Mouse (Mus musculus): ENCODE measurements at regions not wholly inside any gene's neighbourhood (a gene's known extent, or its start where the extent isn't known, plus 50 kb on each side); places are given as distances from the start of the nearest gene placed in this dataset.

- intact Hi-C loops (cut with DNase I) = no loop called here
- no peak for DNase-seq (ENCODE audit: low spot score in 2 of 2)
Observed at GRCm38 (mm10) chr7:95460889-95461288, 710.2 kb upstream of the Tenm4 start.

- intact Hi-C loops (cut with DNase I) = no loop called here
- no peak for DNase-seq (ENCODE audit: low spot score in 2 of 2)
Observed at GRCm38 (mm10) chr7:95465506-95465905, 705.5 kb upstream of the Tenm4 start.

GRCm38 (mm10) chr7:95467028-95467427, 704.0 kb upstream of the Tenm4 start:
- DNase-seq (ENCODE audit: low spot score in 2 of 2) = no peak
- intact Hi-C loops (cut with DNase I) = no loop called here

GRCm38 (mm10) chr7:95473892-95474291, 697.2 kb upstream of the Tenm4 start:
- DNase-seq (ENCODE audit: low spot score in 2 of 2) = no peak
- intact Hi-C loops (cut with DNase I) = no loop called here

- intact Hi-C loops (cut with DNase I) = no loop called here
- no peak for DNase-seq (ENCODE audit: low spot score in 2 of 2)
Observed at GRCm38 (mm10) chr7:95480121-95480726, 690.8 kb upstream of the Tenm4 start.

- intact Hi-C loops (cut with DNase I) = loop anchor here (2.0 to 5.0 kb wide), 2 partner anchors 369 to 1428 kb away; no protein-coding TSS in a partner anchor
Observed at GRCm38 (mm10) chr7:95489666-95490065, 681.4 kb upstream of the Tenm4 start.

GRCm38 (mm10) chr7:95494793-95495192, 676.3 kb upstream of the Tenm4 start:
- intact Hi-C loops (cut with DNase I) = no loop called here
- DNase-seq (ENCODE audit: low spot score in 2 of 2) = no peak

More at GRCm38 (mm10) chr7:95489666-95490065, 681.4 kb upstream of the Tenm4 start:
- DNase-seq (ENCODE audit: low spot score in 2 of 2) = peak; percentile 40 to 47

- DNase-seq (ENCODE audit: low spot score in 2 of 2) = no peak
- intact Hi-C loops (cut with DNase I) = no loop called here
Observed at GRCm38 (mm10) chr7:95502959-95503358, 668.1 kb upstream of the Tenm4 start.

GRCm38 (mm10) chr7:95547256-95547655, 623.8 kb upstream of the Tenm4 start:
- DNase-seq (ENCODE audit: low spot score in 2 of 2) = no peak
- intact Hi-C loops (cut with DNase I) = no loop called here

- intact Hi-C loops (cut with DNase I) = no loop called here
- no peak for DNase-seq (ENCODE audit: low spot score in 2 of 2)
Observed at GRCm38 (mm10) chr7:95550099-95550498, 620.9 kb upstream of the Tenm4 start.

- DNase-seq (ENCODE audit: low spot score in 2 of 2) = no peak
- intact Hi-C loops (cut with DNase I) = no loop called here
Observed at GRCm38 (mm10) chr7:95551798-95552387, 619.2 kb upstream of the Tenm4 start.

GRCm38 (mm10) chr7:95558589-95558988, 612.5 kb upstream of the Tenm4 start:
- DNase-seq (ENCODE audit: low spot score in 2 of 2) = no peak
- intact Hi-C loops (cut with DNase I) = no loop called here

- DNase-seq (ENCODE audit: low spot score in 2 of 2) = no peak
- intact Hi-C loops (cut with DNase I) = no loop called here
Observed at GRCm38 (mm10) chr7:95578633-95579032, 592.4 kb upstream of the Tenm4 start.

- intact Hi-C loops (cut with DNase I) = no loop called here
Observed at GRCm38 (mm10) chr7:95581325-95581724, 589.7 kb upstream of the Tenm4 start.

GRCm38 (mm10) chr7:95598339-95598738, 572.7 kb upstream of the Tenm4 start:
- intact Hi-C loops (cut with DNase I) = no loop called here
- DNase-seq (ENCODE audit: low spot score in 2 of 2) = no peak

More at GRCm38 (mm10) chr7:95581325-95581724, 589.7 kb upstream of the Tenm4 start:
- no peak for DNase-seq (ENCODE audit: low spot score in 2 of 2)

GRCm38 (mm10) chr7:95613736-95614135, 557.3 kb upstream of the Tenm4 start:
- intact Hi-C loops (cut with DNase I) = no loop called here

GRCm38 (mm10) chr7:95617370-95617769, 553.7 kb upstream of the Tenm4 start:
- intact Hi-C loops (cut with DNase I) = loop anchor here (5.0 kb wide), 1 partner anchor 150 kb away; no protein-coding TSS in a partner anchor

More at GRCm38 (mm10) chr7:95613736-95614135, 557.3 kb upstream of the Tenm4 start:
- no peak for DNase-seq (ENCODE audit: low spot score in 2 of 2)

GRCm38 (mm10) chr7:95618170-95618569, 552.9 kb upstream of the Tenm4 start:
- peak in 1 of 2 experiments; percentile 2 for DNase-seq (ENCODE audit: low spot score in 2 of 2)

More at GRCm38 (mm10) chr7:95617370-95617769, 553.7 kb upstream of the Tenm4 start:
- DNase-seq (ENCODE audit: low spot score in 2 of 2) = peak; percentile 38 to 89

GRCm38 (mm10) chr7:95620079-95620478, 551.0 kb upstream of the Tenm4 start:
- no peak for DNase-seq (ENCODE audit: low spot score in 2 of 2)
- intact Hi-C loops (cut with DNase I) = no loop called here

More at GRCm38 (mm10) chr7:95618170-95618569, 552.9 kb upstream of the Tenm4 start:
- intact Hi-C loops (cut with DNase I) = loop anchor here (5.0 kb wide), 1 partner anchor 149 kb away; no protein-coding TSS in a partner anchor

GRCm38 (mm10) chr7:95640683-95641082, 530.4 kb upstream of the Tenm4 start:
- no peak for DNase-seq (ENCODE audit: low spot score in 2 of 2)
- intact Hi-C loops (cut with DNase I) = no loop called here

GRCm38 (mm10) chr7:95674319-95674718, 496.7 kb upstream of the Tenm4 start:
- no peak for DNase-seq (ENCODE audit: low spot score in 2 of 2)
- intact Hi-C loops (cut with DNase I) = no loop called here

Data from left cerebral cortex, postnatal 25 days (tissue).